Comparison of ENCODE assay signal across 17 mouse cellular contexts in the genomic region with DNA sequence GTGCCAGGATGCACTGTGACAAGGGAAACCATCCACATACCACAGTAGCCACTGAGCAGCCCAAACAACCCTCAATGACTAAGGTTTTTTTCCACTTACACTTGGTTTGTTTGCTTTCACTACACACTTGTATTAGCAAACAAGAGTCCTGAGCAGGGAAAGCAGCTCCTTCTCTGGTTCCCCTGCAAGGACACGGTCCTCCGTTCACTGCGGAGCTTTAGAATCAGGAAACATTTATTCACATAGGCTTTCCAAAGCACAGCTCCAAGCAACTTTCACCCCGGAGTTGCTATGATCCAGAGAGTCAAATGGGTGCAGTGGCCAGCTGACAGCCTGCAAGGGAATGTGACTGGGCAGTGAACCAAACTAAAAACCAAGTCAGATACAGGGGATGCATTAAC.
A peak's percentile ranks its signal among the peaks of the same experiment; 100 is the strongest.
DNase-seq lines count a peak whose midpoint lies in the region; ATAC-seq and TF ChIP-seq lines count a peak whose summit lies in the region.
"Had no signal": no experiment of that assay in that cellular context is flagged by ENCODE, and none has a peak within 500 bp of the region (broad histone marks: within the 10 kb centered on the region; RNA-seq: fewer than 3 reads in every experiment).

No protein-coding gene starts in this region.

- TF ChIP-seq EP300 in stomach, postnatal 0 days (optimal IDR thresholded peaks at IDR 0.05), result no peak

- ATAC-seq in midbrain, embryonic 11.5 days (ENCODE audit: low FRiP score), result no peak
- peak; percentile 53 for ATAC-seq in stomach, postnatal 0 days (ENCODE audit: low FRiP score, low TSS enrichment)
- no peak for ATAC-seq in intestine, postnatal 0 days
- ATAC-seq: forebrain, embryonic 13.5 days; midbrain, embryonic 15.5 days had no signal

- H3K4me2 ChIP-seq in midbrain, embryonic 11.5 days, result no peak overlapping the region
- no peak overlapping the region for H3K4me2 ChIP-seq in stomach, postnatal 0 days (replicated peaks; ENCODE audit: low read depth)
- H3K4me2 ChIP-seq in intestine, postnatal 0 days (replicated peaks; ENCODE audit: low read depth), result no peak overlapping the region
- H3K4me2 ChIP-seq: embryonic facial prominence, embryonic 15.5 days; forebrain, embryonic 13.5 days; midbrain, embryonic 15.5 days had no signal

- H3K9me3 ChIP-seq in heart, embryonic 10.5 days, result no peaks in the 10 kb centered on the region
- H3K9me3 ChIP-seq in midbrain, embryonic 11.5 days (ENCODE audit: control insufficient read depth, low read length), result no peaks in the 10 kb centered on the region
- H3K9me3 ChIP-seq in midbrain, embryonic 10.5 days (replicated peaks), result no peaks in the 10 kb centered on the region
- H3K9me3 ChIP-seq in stomach, postnatal 0 days (ENCODE audit: control insufficient read depth, low read length), result no peaks in the 10 kb centered on the region
- no peaks in the 10 kb centered on the region for H3K9me3 ChIP-seq in intestine, postnatal 0 days (ENCODE audit: control insufficient read depth)
- H3K9me3 ChIP-seq: embryonic facial prominence, embryonic 15.5 days; forebrain, embryonic 13.5 days; limb, embryonic 10.5 days; midbrain, embryonic 15.5 days had no signal

- H3K4me1 ChIP-seq in heart, embryonic 10.5 days, result peaks cover 43% of the 10 kb centered on the region
- no peaks in the 10 kb centered on the region for H3K4me1 ChIP-seq in midbrain, embryonic 11.5 days (ENCODE audit: control insufficient read depth, insufficient read depth, low read length)
- peaks cover 8% of the 10 kb centered on the region for H3K4me1 ChIP-seq in midbrain, embryonic 10.5 days
- no peaks in the 10 kb centered on the region for H3K4me1 ChIP-seq in stomach, postnatal 0 days (replicated peaks; ENCODE audit: control insufficient read depth, insufficient read depth)
- no peaks in the 10 kb centered on the region for H3K4me1 ChIP-seq in intestine, postnatal 0 days (replicated peaks; ENCODE audit: control insufficient read depth, insufficient read depth, low read length)
- H3K4me1 ChIP-seq: forebrain, embryonic 13.5 days; midbrain, embryonic 15.5 days had no signal

- peaks cover 4% of the 10 kb centered on the region; the same call in 1 of the 2 replicates for H3K27me3 ChIP-seq in heart, embryonic 10.5 days (ENCODE audit: insufficient read depth, poor library complexity, severe bottlenecking)
- H3K27me3 ChIP-seq in midbrain, embryonic 11.5 days (ENCODE audit: control insufficient read depth, insufficient read depth, low read length), result no peaks in the 10 kb centered on the region
- no peaks in the 10 kb centered on the region for H3K27me3 ChIP-seq in midbrain, embryonic 10.5 days (ENCODE audit: low read depth, poor library complexity, severe bottlenecking)
- H3K27me3 ChIP-seq in stomach, postnatal 0 days (ENCODE audit: control insufficient read depth, insufficient read depth, low read length), result no peaks in the 10 kb centered on the region
- no peaks in the 10 kb centered on the region for H3K27me3 ChIP-seq in intestine, postnatal 0 days (replicated peaks; ENCODE audit: control insufficient read depth, insufficient read depth, low read length)
- H3K27me3 ChIP-seq: embryonic facial prominence, embryonic 15.5 days; forebrain, embryonic 13.5 days; midbrain, embryonic 15.5 days had no signal

- H3K9ac ChIP-seq in midbrain, embryonic 11.5 days (ENCODE audit: low read length), result no peak overlapping the region
- H3K9ac ChIP-seq in stomach, postnatal 0 days (ENCODE audit: low read length), result no peak overlapping the region
- no peak overlapping the region for H3K9ac ChIP-seq in intestine, postnatal 0 days (ENCODE audit: low read depth, low read length)
- H3K9ac ChIP-seq: embryonic facial prominence, embryonic 15.5 days; forebrain, embryonic 13.5 days; midbrain, embryonic 15.5 days had no signal

- peak; percentile 19 to 43 for DNase-seq in heart, adult 9 months (ENCODE audit: low spot score in 2 of 2)
- DNase-seq in heart, embryonic 10.5 days (ENCODE audit: low spot score), result no peak
- peak; percentile 78 for DNase-seq in midbrain, embryonic 11.5 days (ENCODE audit: low spot score, missing footprints)
- no peak for DNase-seq in midbrain, embryonic 10.5 days (ENCODE audit: low spot score)
- DNase-seq in kidney, postnatal 25 days, result peak; percentile 5 to 35
- peak; percentile 30 for DNase-seq in stomach, postnatal 0 days (ENCODE audit: low spot score)
- no peak for DNase-seq in neural tube, embryonic 10.5 days (ENCODE audit: extremely low spot score, low spot score)
- DNase-seq: adrenal gland, adult 2 months; cerebellum, postnatal 25 days; gastrocnemius, postnatal 25 days; heart, postnatal 14 days; right cerebral cortex, adult 18-20 months had no signal

- 76% methylated on average over 4 of the region's 4 CpGs for WGBS in heart, embryonic 10.5 days
- 81% methylated on average over 4 of the region's 4 CpGs for WGBS in midbrain, embryonic 11.5 days
- WGBS in midbrain, embryonic 10.5 days, result 79% methylated on average over 4 of the region's 4 CpGs
- 27% methylated on average over 4 of the region's 4 CpGs for WGBS in stomach, postnatal 0 days
- 57% methylated on average over 4 of the region's 4 CpGs for WGBS in intestine, postnatal 0 days

- no peak for TF ChIP-seq CTCF in stomach, postnatal 0 days (IDR thresholded peaks at IDR 0.05; ENCODE audit: low read depth)
- TF ChIP-seq CTCF in intestine, postnatal 0 days (IDR thresholded peaks at IDR 0.05; ENCODE audit: low read depth), result no peak

- H3K4me3 ChIP-seq in heart, embryonic 10.5 days, result no peak overlapping the region
- no peak overlapping the region for H3K4me3 ChIP-seq in midbrain, embryonic 11.5 days (ENCODE audit: low read depth, low read length)
- no peak overlapping the region for H3K4me3 ChIP-seq in midbrain, embryonic 10.5 days
- no peak overlapping the region for H3K4me3 ChIP-seq in stomach, postnatal 0 days (ENCODE audit: low read depth, low read length)
- H3K4me3 ChIP-seq in intestine, postnatal 0 days (ENCODE audit: low read depth, low read length), result no peak overlapping the region
- H3K4me3 ChIP-seq: embryonic facial prominence, embryonic 15.5 days; forebrain, embryonic 13.5 days; limb, embryonic 10.5 days; midbrain, embryonic 15.5 days had no signal

- H3K27ac ChIP-seq in heart, embryonic 10.5 days, result no peak overlapping the region
- H3K27ac ChIP-seq in midbrain, embryonic 11.5 days (ENCODE audit: low read depth, low read length), result no peak overlapping the region
- no peak overlapping the region for H3K27ac ChIP-seq in midbrain, embryonic 10.5 days (replicated peaks)
- no peak overlapping the region for H3K27ac ChIP-seq in stomach, postnatal 0 days (replicated peaks)
- no peak overlapping the region for H3K27ac ChIP-seq in intestine, postnatal 0 days (ENCODE audit: low read depth, low read length)
- H3K27ac ChIP-seq: embryonic facial prominence, embryonic 15.5 days; forebrain, embryonic 13.5 days; limb, embryonic 10.5 days; midbrain, embryonic 15.5 days had no signal

- no peaks in the 10 kb centered on the region for H3K36me3 ChIP-seq in heart, embryonic 10.5 days
- H3K36me3 ChIP-seq in midbrain, embryonic 11.5 days (ENCODE audit: control insufficient read depth, insufficient read depth, low read length), result no peaks in the 10 kb centered on the region
- H3K36me3 ChIP-seq in midbrain, embryonic 10.5 days, result no peaks in the 10 kb centered on the region
- H3K36me3 ChIP-seq in stomach, postnatal 0 days (ENCODE audit: control insufficient read depth, insufficient read depth, low read length), result no peaks in the 10 kb centered on the region
- H3K36me3 ChIP-seq in intestine, postnatal 0 days (ENCODE audit: control insufficient read depth, insufficient read depth), result no peaks in the 10 kb centered on the region
- H3K36me3 ChIP-seq: embryonic facial prominence, embryonic 15.5 days; limb, embryonic 10.5 days; midbrain, embryonic 15.5 days had no signal

Comparison
In these comparisons a context has a peak if more than half of its experiments do, and no peak if none do; other contexts are left out.
1. DNase-seq: peak in heart, adult 9 months (2 of 2), midbrain, embryonic 11.5 days (single experiment), kidney, postnatal 25 days (2 of 2) and stomach, postnatal 0 days (single experiment); none in heart, embryonic 10.5 days (single experiment), midbrain, embryonic 10.5 days (single experiment) and neural tube, embryonic 10.5 days (single experiment).